Mouse (Mus musculus): ENCODE results near the gene Pld3.

Pld3 gene

GRCm38 (mm10) chr7:27569580-27570224, 16.7 kb upstream of the Pld3 start:
- DNase-seq (ENCODE audit: low read depth, low spot score): no peak

DNA sequence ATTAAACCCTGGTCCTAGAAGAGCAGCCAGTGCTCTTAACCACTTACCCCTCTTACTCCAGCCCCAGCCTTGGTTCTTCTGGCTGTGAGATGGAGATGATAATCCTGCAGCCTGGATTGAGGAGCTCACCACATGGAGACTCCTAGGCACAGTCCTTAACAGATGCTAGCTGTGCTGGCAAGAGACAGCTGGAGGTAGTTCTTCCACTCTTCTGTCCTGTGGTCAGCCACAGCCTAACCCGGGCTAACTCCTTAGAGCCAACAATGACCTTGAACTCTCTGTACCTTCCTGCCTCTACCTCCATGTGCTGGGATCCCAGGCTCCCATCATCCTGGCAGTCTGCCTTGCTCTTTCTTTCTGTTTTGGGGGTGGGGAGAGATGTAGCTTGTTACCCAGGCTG, 8.0 kb upstream of the Pld3 start:
- DNase-seq (ENCODE audit: low read depth, low spot score): no peak

DNA sequence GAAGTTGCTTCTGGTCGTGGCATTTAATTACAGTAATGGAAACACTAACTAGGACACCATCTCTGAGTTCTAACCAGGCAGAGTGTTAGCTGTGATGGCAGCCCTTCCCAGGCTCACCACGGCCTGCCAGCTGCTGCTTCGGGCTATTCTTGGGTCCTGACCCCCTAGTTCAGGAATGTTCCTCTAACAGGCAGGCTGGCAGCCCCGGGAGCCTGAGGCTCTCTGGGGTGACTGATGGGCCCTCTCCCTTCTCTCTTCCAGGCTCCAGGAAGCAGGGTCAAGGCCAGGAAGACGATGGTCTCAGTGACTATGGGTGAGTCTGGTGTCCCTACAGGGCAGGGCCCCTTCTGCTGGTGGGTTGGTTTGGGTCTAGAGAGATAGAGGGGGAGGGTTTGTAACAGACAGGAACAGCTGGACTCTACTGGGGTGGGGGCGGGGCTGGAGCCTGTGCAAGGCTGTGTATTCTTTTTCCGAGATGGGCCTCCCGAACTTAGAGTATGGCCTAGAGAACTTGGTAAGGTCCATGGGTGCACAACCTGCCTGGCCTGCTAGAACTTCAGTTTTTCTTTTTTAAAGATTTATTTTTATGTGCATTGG, 7.4 kb upstream of the Pld3 start:
- no peak for DNase-seq (ENCODE audit: low read depth, low spot score)

GRCm38 (mm10) chr7:27552070-27552469, 948 bp downstream of the Pld3 start:
- DNase-seq (ENCODE audit: low read depth, low spot score): peak; percentile 11

GRCm38 (mm10) chr7:27549597-27549996, 3.4 kb downstream of the Pld3 start:
- no peak for DNase-seq (ENCODE audit: low read depth, low spot score)

- DNase-seq (ENCODE audit: low read depth, low spot score): peak; percentile 94
These were observed 8.2 kb downstream of the Pld3 start for GRCm38 (mm10) chr7:27544675-27545370.

DNA sequence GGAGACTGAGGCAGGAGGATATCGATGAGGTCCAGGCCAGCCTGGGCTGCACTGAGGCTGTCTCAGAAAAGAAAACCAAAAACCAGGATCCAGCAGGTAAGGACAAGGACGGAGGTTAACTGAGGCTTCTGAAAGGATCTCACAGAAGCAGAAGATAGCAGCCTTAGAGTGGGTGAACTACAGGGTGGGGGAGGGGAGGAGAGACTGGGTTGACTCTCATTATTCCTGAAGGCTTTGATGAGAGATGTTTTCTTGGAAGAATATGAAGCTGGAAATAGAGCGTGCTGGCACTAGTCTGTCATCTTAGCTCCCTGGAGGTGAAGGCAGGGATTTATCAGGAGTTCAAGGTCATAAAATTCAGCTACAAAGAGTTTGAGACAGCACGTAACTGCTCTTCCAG, 9.2 kb downstream of the Pld3 start:
- no peak for DNase-seq (ENCODE audit: low read depth, low spot score)

DNA sequence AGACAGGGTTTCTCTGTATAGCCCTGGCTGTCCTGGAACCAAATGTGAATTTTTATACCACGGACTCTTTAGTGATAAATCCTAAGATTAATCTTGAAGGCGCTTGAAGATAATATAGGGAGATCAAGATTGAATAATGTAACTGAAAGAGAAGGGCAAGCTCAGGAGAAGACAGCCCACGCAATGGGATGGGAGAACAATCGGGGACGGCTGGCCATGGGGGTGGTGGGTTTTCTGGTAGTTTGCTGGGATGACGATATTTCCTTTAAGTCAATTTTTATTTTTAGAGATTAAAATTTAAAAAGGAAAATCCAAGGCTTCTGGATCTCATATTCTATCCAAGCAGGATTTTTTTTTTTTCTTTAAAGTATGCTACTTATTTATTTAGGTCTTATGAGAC, 10.0 kb downstream of the Pld3 start:
- DNase-seq (ENCODE audit: low read depth, low spot score): no peak

GRCm38 (mm10) chr7:27542392-27543033, 10.5 kb downstream of the Pld3 start:
- peak; percentile 86 for DNase-seq (ENCODE audit: low read depth, low spot score)

DNA sequence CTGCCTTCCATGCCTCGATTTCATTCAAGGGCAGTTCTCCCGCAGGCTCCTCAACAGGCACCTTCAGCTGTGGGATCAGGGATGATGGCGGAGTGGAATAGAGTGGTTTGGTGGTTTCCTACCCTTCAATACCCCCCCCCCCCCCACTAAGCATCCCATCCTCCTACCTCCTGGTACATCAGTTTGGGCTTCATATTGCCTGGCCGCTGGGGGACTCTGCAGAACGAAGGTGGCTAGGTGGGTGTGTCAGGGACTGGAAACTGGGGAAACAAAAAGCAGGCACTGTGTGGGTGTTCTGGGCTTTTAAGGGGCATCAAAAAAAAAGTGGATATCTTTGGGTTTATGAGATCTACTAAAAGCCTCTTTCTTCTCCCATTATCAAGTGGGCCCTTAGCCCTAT, 11.1 kb downstream of the Pld3 start:
- peak; percentile 51 for DNase-seq (ENCODE audit: low read depth, low spot score)

DNA sequence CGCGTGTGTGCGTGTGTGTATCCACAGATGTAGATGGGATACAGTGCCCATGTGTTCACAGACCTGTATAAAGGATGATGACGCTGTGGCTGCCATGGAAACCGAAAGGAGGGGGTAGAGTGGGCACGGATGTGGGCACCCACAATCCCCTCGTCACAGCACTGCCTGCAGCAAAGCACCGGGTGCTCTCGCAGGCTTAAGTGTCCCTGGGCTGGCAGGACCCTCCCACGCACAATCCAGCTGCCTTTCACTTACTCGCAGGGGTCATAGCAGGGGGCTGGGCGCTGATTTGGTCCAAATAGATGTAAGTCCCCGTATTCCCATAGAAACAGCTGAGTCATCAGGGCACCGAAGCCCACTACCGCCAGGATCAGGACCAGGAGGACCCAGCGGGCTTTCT, 11.6 kb downstream of the Pld3 start:
- DNase-seq (ENCODE audit: low read depth, low spot score): peak; percentile 95

GRCm38 (mm10) chr7:27540935-27541334, 12.1 kb downstream of the Pld3 start:
- no peak for DNase-seq (ENCODE audit: low read depth, low spot score)

DNA sequence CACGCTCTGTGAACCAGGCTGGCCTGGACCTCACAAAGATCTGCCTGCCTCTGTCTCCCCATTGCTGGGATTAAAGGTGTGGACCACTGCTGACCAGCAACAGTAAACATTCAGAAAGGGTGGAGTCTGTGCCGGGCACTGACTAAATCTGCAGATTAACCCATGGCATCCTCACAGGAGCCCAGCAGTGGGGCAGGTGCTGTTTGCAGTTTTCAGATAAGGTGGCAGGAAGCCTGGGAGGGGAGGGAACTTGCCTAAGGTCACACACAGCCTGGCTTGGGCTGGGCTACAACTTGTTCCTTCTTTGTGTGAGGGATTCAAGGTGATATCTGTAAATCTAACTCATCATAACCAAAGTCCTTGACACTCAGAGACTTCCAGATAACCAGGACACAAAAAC, 12.5 kb downstream of the Pld3 start:
- DNase-seq (ENCODE audit: low read depth, low spot score): peak; percentile 31

DNA sequence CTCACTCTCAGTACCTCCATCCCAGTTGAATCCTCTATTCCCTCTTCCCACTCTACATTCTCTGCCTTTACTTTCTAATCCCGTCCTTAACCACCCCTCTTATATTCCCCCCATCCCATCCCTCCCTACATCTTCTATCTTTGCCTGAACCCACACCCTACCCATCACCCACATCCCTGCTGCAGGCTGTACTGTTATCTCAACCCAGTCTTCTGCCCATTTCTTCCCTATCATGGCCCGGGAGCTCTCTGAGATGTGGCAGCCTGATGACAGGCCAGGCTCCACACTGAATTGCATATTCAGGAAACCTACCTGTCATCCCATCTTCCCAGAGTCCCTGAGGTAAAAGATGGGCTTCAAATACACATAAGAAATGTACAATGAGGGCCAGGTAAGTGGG, 14.2 kb downstream of the Pld3 start:
- no peak for DNase-seq (ENCODE audit: low read depth, low spot score)

DNA sequence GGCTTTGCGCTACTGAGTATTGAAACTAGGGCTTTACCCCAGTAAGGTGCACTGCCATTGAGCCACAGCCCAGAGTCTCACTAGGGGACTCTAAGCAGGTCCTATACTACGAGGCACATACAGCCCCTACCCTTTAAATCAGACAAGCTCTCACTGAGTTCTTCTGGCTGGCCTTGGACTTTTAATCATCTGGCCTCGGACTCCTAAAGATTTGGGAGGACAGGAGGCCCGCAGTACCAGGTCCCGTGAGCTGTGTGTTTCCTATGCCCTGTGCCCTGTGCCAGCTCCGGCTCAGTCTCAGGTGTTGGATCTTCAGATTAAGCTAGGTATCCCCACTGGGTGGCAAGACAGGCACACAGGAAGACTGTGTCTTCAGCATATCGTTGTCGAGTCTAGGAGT, 15.0 kb downstream of the Pld3 start:
- DNase-seq (ENCODE audit: low read depth, low spot score): no peak

- DNase-seq (ENCODE audit: low read depth, low spot score): no peak
These were observed 16.4 kb downstream of the Pld3 start for GRCm38 (mm10) chr7:27536618-27537017.

DNA sequence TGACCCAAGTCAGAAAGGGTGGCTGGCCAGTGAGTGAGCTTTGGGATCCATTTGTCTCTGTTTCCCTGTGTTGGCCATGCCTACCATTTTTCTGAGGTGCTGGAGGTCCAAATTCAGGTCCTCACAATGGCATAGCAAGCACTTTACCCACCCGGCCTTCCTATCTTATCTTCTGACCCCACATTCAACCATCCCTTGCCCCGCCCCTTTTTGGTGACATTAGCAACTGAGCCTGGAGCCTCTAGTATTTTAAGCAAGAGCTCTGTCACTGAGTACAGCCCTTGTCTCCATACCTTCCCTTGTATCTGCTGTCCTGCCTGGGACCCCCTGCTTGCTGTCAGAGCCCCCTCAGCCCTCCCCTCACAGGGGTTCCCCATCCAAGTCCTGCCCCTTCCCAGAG, 17.6 kb downstream of the Pld3 start:
- no peak for DNase-seq (ENCODE audit: low read depth, low spot score)

DNA sequence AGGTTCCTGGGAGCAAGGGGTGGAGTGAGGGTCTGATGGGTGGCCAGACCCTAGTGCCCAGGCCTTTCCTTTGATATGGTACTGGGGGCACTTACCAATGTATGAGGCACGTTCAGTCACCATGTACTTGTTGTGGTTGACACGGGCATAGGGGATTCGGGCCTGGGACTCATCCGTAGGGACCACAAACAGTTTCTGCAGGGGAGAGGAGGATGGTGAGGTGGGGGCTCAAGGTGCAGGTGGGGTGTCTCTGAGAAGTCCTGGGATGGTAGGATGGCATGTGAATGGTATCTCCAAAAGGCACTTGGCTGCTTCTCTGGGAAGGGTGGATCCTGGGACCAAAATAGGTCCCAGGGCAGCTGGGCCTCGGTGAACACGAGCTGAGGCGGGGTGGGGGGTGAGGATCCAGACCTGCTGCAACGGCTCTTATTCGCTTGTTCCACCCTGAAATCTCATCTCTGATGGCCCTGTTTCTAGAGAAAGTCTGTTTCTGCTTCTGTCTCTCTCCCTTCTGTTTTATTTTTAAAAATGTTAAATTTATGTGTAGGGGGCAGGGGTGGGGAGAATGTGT, 20.5 kb downstream of the Pld3 start:
- no peak for DNase-seq (ENCODE audit: low read depth, low spot score)

DNA sequence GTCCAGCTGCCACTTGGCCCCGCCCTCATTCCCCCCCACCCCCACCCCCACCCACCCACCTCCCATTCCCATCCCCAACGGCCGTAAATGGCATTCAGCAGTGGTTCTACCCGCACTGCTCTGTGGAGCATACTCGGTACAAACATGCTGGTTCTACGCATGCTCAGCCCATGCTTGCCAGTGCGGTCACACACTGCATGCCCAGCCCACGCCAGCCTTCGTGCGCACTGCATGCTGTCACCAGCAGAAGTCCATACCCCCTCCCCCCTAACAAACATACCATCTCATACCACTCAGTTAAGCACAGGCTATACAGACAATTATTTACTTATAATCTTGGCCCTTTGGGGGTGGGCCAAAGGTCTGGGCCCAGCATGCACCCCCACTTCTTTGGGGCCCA, 21.3 kb downstream of the Pld3 start:
- no peak for DNase-seq (ENCODE audit: low read depth, low spot score)

DNA sequence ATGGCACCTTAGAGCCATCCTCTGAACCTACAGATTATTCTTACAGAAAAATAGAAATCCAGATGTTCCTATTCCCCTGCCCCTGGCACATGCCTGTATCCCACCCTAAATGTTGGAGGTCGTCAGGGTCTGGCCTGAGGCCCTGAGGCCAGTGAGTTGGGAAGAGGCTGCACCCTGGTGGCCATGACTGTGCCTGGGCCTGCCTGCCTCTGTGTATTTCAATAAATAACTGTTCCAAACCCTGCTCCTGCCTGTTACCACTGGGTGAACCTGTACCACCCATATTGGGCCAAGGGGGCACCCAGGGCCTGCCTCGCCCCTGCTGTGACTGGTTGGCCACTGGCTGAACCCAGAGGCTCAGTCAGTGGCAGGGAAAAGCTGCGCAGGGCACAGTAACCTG, 22.1 kb downstream of the Pld3 start:
- no peak for DNase-seq (ENCODE audit: low read depth, low spot score)

DNA sequence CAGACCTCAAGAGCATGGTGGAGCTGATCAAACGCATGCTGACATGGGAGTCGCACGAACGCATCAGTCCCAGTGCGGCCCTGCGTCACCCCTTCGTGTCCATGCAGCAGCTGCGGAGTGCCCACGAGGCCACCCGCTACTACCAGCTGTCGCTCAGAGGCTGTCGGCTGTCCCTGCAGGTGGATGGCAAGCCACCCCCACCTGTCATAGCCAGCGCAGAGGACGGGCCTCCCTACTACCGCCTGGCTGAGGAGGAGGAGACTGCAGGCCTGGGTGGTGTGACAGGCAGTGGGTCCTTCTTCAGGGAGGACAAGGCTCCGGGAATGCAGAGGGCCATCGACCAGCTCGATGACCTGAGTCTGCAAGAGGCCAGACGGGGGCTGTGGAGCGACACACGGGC, 23.9 kb downstream of the Pld3 start:
- no peak for DNase-seq (ENCODE audit: low read depth, low spot score)
